Mouse (Mus musculus) left cerebral cortex, postnatal 36 days (tissue): ENCODE measurements around the gene Clca3a1. TPM values are rescaled to one million over a fixed set of nuclear protein-coding genes. Genes with fewer than 3 reads are reported as not detected.

Experiments used
- DNase-seq, 2 experiments: peaks; one replicate each; pipeline ENCODE4 v3.0.0; 2021 to 2022; ENCODE audit warnings: low spot score in 2 of 2, mixed read lengths in 1 of 2
- intact Hi-C: fragments of 180-260 bp; cut with DNase I; formaldehyde crosslinking; loops from one replicate; pipeline ENCODE4 v1.15.1; 2025
- total RNA-seq, 2 experiments: library from RNA; stranded (reverse); gene quantifications; 2 replicates each; pipeline ENCODE4 v1.2.3; 2021

Gene Clca3a1
- total RNA-seq, 2 experiments from 2014 or later: 0.22 to 0.25 TPM

DNA sequence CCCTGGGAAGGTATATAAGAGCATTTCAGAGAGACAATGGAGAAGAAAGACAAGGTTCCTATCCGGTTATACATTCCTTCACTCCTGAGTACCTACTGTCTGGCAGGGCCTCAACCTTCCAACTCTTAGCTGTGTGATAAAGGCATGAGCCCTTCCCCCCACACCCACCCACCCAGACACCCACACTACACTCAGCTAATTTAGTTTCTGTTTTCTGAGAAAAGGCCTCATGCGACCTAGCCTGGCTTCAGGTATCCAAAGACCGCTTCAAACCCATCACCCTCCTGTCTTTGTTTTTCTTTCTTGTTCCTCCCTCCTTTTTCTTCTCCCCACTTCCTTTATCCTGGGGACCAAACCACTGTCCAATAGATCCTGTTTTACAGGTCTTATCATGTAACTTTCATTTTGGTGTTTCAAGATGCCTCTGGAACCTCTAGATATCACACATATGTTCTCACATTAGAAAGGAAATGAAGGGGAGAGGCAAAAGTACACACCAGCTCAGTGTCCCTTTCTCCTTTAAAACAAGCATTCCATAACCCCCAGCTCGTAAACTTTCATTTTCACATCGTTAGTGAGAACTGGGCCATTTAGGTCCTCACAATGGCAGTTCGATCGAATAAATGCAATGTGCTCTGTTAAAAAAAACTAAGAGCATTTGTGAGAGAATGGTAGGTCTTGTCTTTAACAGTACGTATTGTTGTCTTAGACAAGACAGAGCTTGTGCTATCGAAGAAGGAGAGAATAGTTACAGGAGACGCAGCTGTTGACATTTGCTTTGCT, 39.5 kb downstream of the Clca3a1 start:
- intact Hi-C loops: loop anchor here (10.0 kb wide), 1 partner anchor 404 kb away; no protein-coding TSS in a partner anchor
- no peak for DNase-seq

DNA sequence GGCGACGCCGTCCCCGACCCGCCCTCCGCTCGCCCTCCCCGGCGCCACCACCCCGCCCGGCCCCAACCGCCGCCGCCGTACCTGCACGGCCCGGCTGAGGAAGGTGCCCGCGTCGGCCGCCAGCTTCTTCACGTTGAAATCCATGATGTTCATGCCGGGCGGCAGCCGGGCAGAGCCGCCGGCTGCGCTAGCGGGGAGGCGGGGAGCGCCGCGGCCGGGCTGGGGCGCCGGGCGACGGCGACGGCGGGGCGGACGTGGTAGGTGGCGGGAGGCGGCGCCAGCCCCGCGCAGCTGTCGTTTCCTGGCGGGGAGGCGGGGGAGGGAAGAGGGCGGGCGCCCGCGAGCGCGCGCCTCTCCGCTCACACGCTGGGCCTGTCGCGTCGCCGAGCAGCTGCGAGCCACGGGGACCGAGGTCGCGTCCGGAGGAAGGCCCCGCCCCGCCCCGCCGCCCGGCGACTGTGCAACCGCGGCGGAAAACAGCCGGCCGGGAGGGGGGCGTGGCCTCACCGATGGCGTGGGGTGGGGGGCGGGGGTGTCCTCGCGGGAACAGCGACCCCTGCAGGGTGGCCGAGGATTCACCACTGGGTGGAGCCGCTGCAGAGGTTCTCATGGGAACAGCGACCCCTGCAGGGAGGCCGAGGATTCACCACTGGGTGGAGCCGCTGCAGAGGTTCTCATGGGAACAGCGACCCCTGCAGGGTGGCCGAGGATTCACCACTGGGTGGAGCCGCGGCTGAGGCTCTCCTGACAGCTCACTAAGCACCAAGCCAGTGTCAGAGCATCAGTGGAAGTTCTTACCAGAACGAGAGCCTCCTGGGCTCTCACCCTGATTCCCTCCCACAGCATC, 40.7 kb downstream of the Clca3a1 start, which contains the start of gene Sh3glb1:
Gene Sh3glb1 (minus strand): TSS at position 435 of the 847 bp plus-strand sequence.
- intact Hi-C loops: loop anchor here (1.0 to 10.0 kb wide), 4 partner anchors 28 to 515 kb away; partner anchors contain the start of gene Lmo4
- peak; percentile 96 to 98 for DNase-seq

DNA sequence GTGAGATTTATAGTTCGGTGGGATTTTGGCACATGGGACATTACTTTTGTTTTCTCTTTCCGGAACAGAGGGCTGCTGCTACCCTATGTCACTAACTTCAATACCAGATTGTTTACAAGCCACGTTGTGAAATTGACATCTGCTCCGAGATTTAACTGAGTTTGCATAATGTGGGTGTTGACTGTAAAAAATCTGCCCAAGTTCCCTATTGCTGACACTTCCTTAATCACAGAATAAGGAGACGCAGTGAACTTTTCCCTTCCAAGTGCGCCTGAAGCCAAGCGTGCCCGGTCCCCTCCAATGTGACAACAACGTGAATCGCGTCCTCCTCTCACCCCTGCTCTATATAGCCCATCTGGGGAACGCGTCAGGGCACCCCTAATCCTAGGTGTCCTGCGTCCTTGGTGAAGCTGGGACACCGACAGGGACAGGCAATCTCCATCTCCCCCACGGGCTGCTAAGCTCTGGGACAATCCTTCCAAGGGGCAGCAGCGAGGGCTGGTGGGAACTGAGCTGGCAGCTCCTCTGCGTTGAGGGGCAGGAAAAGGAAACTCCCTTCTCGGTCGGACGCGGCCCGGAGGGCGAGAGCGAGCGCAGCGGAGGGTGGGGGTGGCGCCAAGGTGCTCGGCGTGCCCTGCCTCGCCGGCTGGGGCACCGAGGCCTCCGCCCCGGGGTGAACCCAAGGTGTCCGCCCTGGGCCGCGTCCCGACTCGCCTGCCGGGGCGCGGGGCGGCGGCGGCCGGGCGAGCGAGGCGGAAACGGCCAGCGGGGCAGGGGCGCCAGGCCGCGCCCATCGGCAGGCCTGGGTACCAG, 41.5 kb downstream of the Clca3a1 start:
- peak; percentile 56 to 68 for DNase-seq

GRCm38 (mm10) chr3:144718706-144719087, 42.1 kb downstream of the Clca3a1 start:
- no peak for DNase-seq
- intact Hi-C loops: loop anchor here (5.0 to 10.0 kb wide), 2 partner anchors 266 to 514 kb away; partner anchors contain the start of gene Lmo4

More for the DNA sequence above, 41.5 kb downstream of the Clca3a1 start:
- intact Hi-C loops: loop anchor here (5.0 to 10.0 kb wide), 2 partner anchors 267 to 514 kb away; partner anchors contain the start of gene Lmo4

GRCm38 (mm10) chr3:144717835-144718234, 42.9 kb downstream of the Clca3a1 start:
- no peak for DNase-seq
- intact Hi-C loops: loop anchor here (5.0 to 10.0 kb wide), 2 partner anchors 266 to 513 kb away; partner anchors contain the start of gene Lmo4

- intact Hi-C loops: loop anchor here (5.0 to 10.0 kb wide), 2 partner anchors 265 to 512 kb away; partner anchors contain the start of gene Lmo4
- DNase-seq: no peak
Observed at GRCm38 (mm10) chr3:144717121-144717520, 43.7 kb downstream of the Clca3a1 start.

- intact Hi-C loops: loop anchor here (5.0 to 10.0 kb wide), 2 partner anchors 264 to 511 kb away; partner anchors contain the start of gene Lmo4
- no peak for DNase-seq
Observed at GRCm38 (mm10) chr3:144715901-144716300, 44.9 kb downstream of the Clca3a1 start.

DNA sequence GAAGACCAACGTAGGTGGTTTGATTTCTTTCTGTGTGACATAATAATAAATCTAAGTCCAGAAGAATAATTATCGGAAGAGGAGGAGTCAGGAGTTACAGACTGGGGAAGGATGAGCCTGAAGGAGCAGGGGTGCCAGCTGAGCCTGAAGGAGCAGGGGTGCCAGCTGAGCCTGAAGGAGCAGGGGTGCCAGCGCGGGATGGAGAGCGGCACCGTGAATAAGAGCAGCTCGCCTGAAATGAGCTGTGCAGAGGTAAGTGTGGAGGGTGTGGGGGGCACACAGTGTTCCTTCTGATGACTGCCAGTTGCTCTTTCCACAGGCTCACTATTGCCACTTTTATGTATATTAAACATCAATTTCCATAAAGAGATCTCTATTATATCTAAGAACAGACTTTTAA, 45.7 kb downstream of the Clca3a1 start:
- DNase-seq: no peak

DNA sequence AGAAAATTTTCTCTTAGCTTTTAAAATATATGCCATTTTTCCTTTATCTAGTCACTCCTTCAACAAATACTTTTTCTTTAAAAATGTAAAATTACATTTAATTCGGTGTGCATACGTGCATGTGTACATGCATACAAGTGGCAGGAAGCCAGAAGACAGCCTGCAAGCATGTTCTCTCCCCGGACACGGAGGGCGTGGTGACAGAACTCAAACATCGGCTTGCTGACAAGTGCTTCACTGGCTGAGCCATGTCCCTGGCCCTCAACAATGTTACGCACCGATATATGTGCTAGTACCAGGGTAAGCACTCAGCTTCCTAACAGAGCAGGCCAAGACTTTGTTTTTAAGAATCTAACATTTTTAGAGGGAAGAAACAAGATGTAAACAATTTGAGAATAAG, 46.2 kb downstream of the Clca3a1 start:
- DNase-seq: no peak
- intact Hi-C loops: loop anchor here (5.0 to 10.0 kb wide), 2 partner anchors 262 to 510 kb away; partner anchors contain the start of gene Lmo4

More for the DNA sequence above, 45.7 kb downstream of the Clca3a1 start:
- intact Hi-C loops: loop anchor here (5.0 to 10.0 kb wide), 2 partner anchors 263 to 510 kb away; partner anchors contain the start of gene Lmo4

- intact Hi-C loops: loop anchor here (10.0 kb wide), 1 partner anchor 509 kb away; the partner anchor contains the start of gene Lmo4
Observed at GRCm38 (mm10) chr3:144714126-144714525, 46.7 kb downstream of the Clca3a1 start.

DNA sequence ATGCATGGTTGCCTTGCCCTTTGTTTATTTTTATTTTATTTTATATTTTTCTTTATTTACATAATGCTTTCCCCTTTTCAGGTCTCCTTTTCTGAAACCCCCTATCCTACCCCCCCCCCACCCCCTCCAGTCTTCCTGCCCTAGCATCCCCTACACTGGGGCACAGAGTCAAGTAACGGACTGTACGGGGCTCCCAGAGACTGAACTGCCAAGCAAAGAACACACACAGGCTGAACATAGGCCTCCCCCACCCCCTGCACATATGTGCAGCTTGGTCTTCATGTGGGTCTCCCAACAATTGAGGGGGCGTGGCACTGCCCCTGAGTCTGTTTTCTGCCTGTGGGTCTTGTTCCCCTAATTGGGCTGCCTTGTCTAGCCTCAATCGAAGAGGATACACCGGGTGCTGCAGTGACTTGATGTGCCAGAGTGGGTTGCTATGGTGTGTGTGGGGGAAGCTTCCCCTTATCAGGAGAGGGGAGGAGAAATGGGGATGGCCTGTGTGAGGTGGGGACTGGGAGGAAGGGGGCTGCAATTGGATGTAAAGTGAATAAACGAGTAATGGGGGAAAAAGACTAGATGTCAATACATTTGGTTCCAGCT, 49.1 kb downstream of the Clca3a1 start:
- no peak for DNase-seq
- intact Hi-C loops: loop anchor here (10.0 kb wide), 1 partner anchor 507 kb away; the partner anchor contains the start of gene Lmo4

More at GRCm38 (mm10) chr3:144714126-144714525, 46.7 kb downstream of the Clca3a1 start:
- DNase-seq: no peak

DNA sequence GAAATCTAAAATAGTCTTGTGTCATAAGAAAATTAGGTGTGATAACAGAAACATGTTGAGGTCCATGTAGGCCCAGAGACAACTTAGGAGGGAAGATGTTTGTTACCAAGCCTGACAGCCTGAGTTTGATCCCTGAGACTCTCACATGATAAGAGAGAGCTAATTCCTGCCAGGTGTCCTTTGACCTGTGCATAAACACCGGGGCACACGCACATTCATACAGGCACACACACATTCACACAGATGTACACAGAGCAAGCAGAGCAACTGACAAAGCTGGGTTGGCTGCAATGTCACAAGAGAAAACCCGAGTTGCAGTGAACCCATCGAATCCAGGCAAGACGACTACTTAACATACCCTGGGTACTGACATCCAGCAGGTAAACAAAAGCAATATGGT, 52.2 kb downstream of the Clca3a1 start:
- no peak for DNase-seq
- intact Hi-C loops: no loop called here

DNA sequence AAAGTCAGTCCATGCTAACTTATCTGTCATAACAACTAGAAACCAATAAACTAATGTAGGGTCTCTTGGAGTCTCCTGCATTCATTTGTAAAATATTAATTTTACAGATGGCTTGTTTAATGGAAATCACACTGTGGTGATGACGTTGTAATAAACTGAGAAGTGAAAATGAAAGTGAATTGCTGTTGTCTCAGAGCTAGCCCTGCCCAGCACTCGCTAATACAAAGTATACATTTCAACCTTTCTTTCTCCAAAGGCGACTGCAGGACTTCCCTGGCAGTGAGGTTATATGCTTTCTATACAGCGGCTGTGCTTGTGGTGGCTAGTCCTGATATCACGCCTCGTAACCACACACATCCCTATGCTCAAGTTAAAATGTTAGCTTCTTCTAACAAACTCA, 56.8 kb downstream of the Clca3a1 start:
- DNase-seq: no peak
- intact Hi-C loops: no loop called here

GRCm38 (mm10) chr3:144698790-144699433, 61.9 kb downstream of the Clca3a1 start:
- no peak for DNase-seq
- intact Hi-C loops: loop anchor here (10.0 kb wide), 1 partner anchor 244 kb away; no protein-coding TSS in a partner anchor

DNA sequence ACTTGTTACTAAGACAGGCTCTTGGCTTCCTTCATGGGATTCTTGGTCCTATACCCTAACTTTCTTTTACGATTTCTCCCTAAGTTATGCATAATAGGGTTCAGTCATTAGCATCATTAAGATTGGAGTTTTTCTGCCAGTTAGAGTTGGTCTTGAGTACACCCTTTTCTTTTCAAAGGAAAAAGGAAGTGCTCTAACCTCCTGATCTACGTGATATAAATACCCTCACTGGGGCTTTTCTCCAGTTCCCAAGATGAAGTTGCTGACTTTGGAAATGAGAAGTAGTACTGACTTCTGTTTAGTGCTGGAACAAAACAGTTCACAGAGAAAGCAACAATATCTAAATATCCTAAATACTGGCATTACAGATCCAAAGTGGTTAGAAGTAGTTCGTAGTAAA, 62.8 kb downstream of the Clca3a1 start:
- intact Hi-C loops: loop anchor here (10.0 kb wide), 1 partner anchor 243 kb away; no protein-coding TSS in a partner anchor

DNA sequence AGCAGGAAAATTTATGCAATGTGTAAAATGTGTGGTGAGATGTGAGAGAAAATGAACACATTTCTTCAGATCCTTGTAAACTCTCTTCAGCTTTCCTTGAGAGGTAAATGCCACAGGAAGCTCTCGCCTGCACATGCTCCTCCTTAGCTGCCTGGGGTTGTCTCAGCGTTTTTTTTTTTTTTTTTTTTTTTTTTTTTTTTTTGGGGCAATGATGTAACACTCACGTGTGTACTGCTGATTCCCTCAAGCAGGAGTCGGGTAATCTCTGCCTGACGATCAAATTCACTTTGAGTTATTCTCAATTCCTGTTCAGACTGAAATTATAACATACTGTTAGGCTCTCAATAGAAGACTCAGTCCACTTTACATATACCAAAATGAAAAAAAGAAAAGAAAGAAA, 63.6 kb downstream of the Clca3a1 start:
- no peak for DNase-seq
- intact Hi-C loops: loop anchor here (10.0 kb wide), 1 partner anchor 242 kb away; no protein-coding TSS in a partner anchor

More for the DNA sequence above, 62.8 kb downstream of the Clca3a1 start:
- no peak for DNase-seq

- no peak for DNase-seq
- intact Hi-C loops: loop anchor here (5.0 to 10.0 kb wide), 2 partner anchors 240 to 437 kb away; no protein-coding TSS in a partner anchor
Observed at GRCm38 (mm10) chr3:144694941-144695340, 65.8 kb downstream of the Clca3a1 start.
